Comparison of ENCODE assay signal across 16 mouse cellular contexts in genomic region chr1:52964581-52964980, GRCm38 (mm10). TPM values are rescaled to one million over a fixed set of nuclear protein-coding genes. Genes with fewer than 3 reads are reported as not detected.
DNase-seq lines count a peak whose midpoint lies in the region; ATAC-seq and TF ChIP-seq lines count a peak whose summit lies in the region.
"Had no signal": no experiment of that assay in that cellular context is flagged by ENCODE, and none has a peak within 500 bp of the region (broad histone marks: within the 10 kb centered on the region; RNA-seq: fewer than 3 reads in every experiment).

No protein-coding gene starts in this region.

- no peaks in the 10 kb centered on the region for H3K9me3 ChIP-seq in midbrain, embryonic 11.5 days (ENCODE audit: control insufficient read depth, low read length)
- no peaks in the 10 kb centered on the region for H3K9me3 ChIP-seq in midbrain, embryonic 16.5 days (replicated peaks; ENCODE audit: control insufficient read depth, low read length, poor library complexity, severe bottlenecking)
- no peaks in the 10 kb centered on the region for H3K9me3 ChIP-seq in E14TG2a.4 (ENCODE audit: low read length)
- H3K9me3 ChIP-seq in MEL (replicated peaks; ENCODE audit: insufficient read depth, low read length) = no peaks in the 10 kb centered on the region
- H3K9me3 ChIP-seq: hindbrain, embryonic 15.5 days; limb, embryonic 12.5 days had no signal

- TF ChIP-seq EP300 in MEL (IDR thresholded peaks at IDR 0.05; ENCODE audit: low read depth in 1 of 2, low read length in 2 of 2) = no peak

- TF ChIP-seq RAD21 in MEL (IDR thresholded peaks at IDR 0.05; ENCODE audit: low read depth, low read length) = peak; percentile 46

- no peak overlapping the region for H3K4me3 ChIP-seq in midbrain, embryonic 11.5 days (ENCODE audit: low read depth, low read length)
- H3K4me3 ChIP-seq in midbrain, embryonic 16.5 days (ENCODE audit: low read depth, low read length) = no peak overlapping the region
- H3K4me3 ChIP-seq in E14TG2a.4 (replicated peaks; ENCODE audit: low read length) (no peak overlapping the region), MEL (ENCODE audit: control insufficient read depth in 1 of 2, insufficient read depth in 1 of 2, low read depth in 2 of 2, low read length in 2 of 2) (no peak overlapping the region)
- H3K4me3 ChIP-seq: hindbrain, embryonic 15.5 days; limb, embryonic 12.5 days had no signal

- ATAC-seq in midbrain, embryonic 11.5 days (ENCODE audit: low FRiP score) = 0 out of 2 replicates have a peak, but pooled peaks have one; percentile 46
- ATAC-seq in midbrain, embryonic 16.5 days = no peak
- ATAC-seq in megakaryocyte, adult 5-6 weeks (ENCODE audit: poor library complexity, severe bottlenecking) = peak; percentile 82
- no peak for ATAC-seq in erythroblast, adult 5-6 weeks (replicated peaks; ENCODE audit: low FRiP score, poor library complexity, severe bottlenecking)

- H3K79me2 ChIP-seq in MEL (ENCODE audit: control insufficient read depth, insufficient read depth, low read length, poor library complexity) = no peaks in the 10 kb centered on the region

- peak; percentile 75 for DNase-seq in midbrain, embryonic 11.5 days (ENCODE audit: low spot score, missing footprints)
- no peak for DNase-seq in MEL (ENCODE audit: low read depth, low spot score)
- no peak for DNase-seq in urinary bladder, postnatal 25 days (ENCODE audit: low spot score)
- DNase-seq in neural tube, embryonic 10.5 days (ENCODE audit: extremely low spot score, low spot score) = no peak
- DNase-seq: adrenal gland, adult 2 months; heart, adult 18-20 months; heart, postnatal 10 days; lung, postnatal 14 days; spleen, adult 18-20 months had no signal

- no peaks in the 10 kb centered on the region for H3K27me3 ChIP-seq in midbrain, embryonic 11.5 days (ENCODE audit: control insufficient read depth, insufficient read depth, low read length)
- no peaks in the 10 kb centered on the region for H3K27me3 ChIP-seq in midbrain, embryonic 16.5 days (ENCODE audit: control insufficient read depth, insufficient read depth, low read depth, low read length)
- H3K27me3 ChIP-seq in E14TG2a.4 (ENCODE audit: insufficient read depth, low read length) (0 out of 2 replicates have a peak, but pooled peaks cover 3% of the 10 kb centered on the region), MEL (ENCODE audit: control insufficient read depth in 1 of 2, insufficient read depth in 2 of 2, low read length in 2 of 2) (peaks cover 0 to 4% of the 10 kb centered on the region in 2 experiments; a peak in 2 of 4 replicates)
- H3K27me3 ChIP-seq: hindbrain, embryonic 15.5 days; limb, embryonic 12.5 days had no signal

- no peak overlapping the region for H3K27ac ChIP-seq in midbrain, embryonic 11.5 days (ENCODE audit: low read depth, low read length)
- H3K27ac ChIP-seq in midbrain, embryonic 16.5 days (ENCODE audit: low read length) = no peak overlapping the region
- no peak overlapping the region for H3K27ac ChIP-seq in MEL (ENCODE audit: control insufficient read depth, low read depth, low read length)
- H3K27ac ChIP-seq: hindbrain, embryonic 15.5 days; kidney, postnatal 0 days; limb, embryonic 12.5 days had no signal

- no peaks in the 10 kb centered on the region for H3K4me1 ChIP-seq in midbrain, embryonic 11.5 days (ENCODE audit: control insufficient read depth, insufficient read depth, low read length)
- no peaks in the 10 kb centered on the region for H3K4me1 ChIP-seq in midbrain, embryonic 16.5 days (ENCODE audit: control insufficient read depth, insufficient read depth, low read length)
- H3K4me1 ChIP-seq in E14TG2a.4 (replicated peaks; ENCODE audit: low read depth, low read length) = peaks cover 6% of the 10 kb centered on the region; the same call in 1 of the 2 replicates
- H3K4me1 ChIP-seq in MEL (ENCODE audit: control insufficient read depth in 1 of 2, insufficient read depth in 2 of 2, low read length in 2 of 2) = no peaks in the 10 kb centered on the region; a peak in 1 of 4 replicates
- H3K4me1 ChIP-seq: hindbrain, embryonic 15.5 days; limb, embryonic 12.5 days had no signal

- H3K9ac ChIP-seq in midbrain, embryonic 11.5 days (ENCODE audit: low read length) = no peak overlapping the region
- no peak overlapping the region for H3K9ac ChIP-seq in midbrain, embryonic 16.5 days (ENCODE audit: low read depth, low read length)
- no peak overlapping the region for H3K9ac ChIP-seq in MEL (ENCODE audit: control insufficient read depth, low read depth, low read length, poor library complexity, severe bottlenecking)
- H3K9ac ChIP-seq: hindbrain, embryonic 15.5 days; limb, embryonic 12.5 days had no signal

- WGBS in midbrain, embryonic 11.5 days = 76% methylated on average over 8 of the region's 8 CpGs
- 77% methylated on average over 8 of the region's 8 CpGs for WGBS in midbrain, embryonic 16.5 days

- peak; percentile 37 for TF ChIP-seq CTCF in E14TG2a.4 (conservative IDR thresholded peaks at IDR 0.05; ENCODE audit: low read length)
- peak in 2 of 3 experiments; percentile 40 to 43; a peak in 4 of 6 replicates for TF ChIP-seq CTCF in MEL (IDR thresholded peaks at IDR 0.05 in 2 of 3, conservative IDR thresholded peaks at IDR 0.05 in 1 of 3; ENCODE audit: control insufficient read depth in 1 of 3, insufficient read depth in 1 of 3, low read depth in 2 of 3, low read length in 3 of 3, poor library complexity in 1 of 3, severe bottlenecking in 1 of 3)

- no peak for TF ChIP-seq POLR2A in MEL (IDR thresholded peaks at IDR 0.05; ENCODE audit: control insufficient read depth in 1 of 2, insufficient read depth in 1 of 2, low read depth in 1 of 2, low read length in 2 of 2, poor library complexity in 1 of 2)

- no peaks in the 10 kb centered on the region for H3K36me3 ChIP-seq in midbrain, embryonic 11.5 days (ENCODE audit: control insufficient read depth, insufficient read depth, low read length)
- H3K36me3 ChIP-seq in midbrain, embryonic 16.5 days (ENCODE audit: control insufficient read depth, insufficient read depth, low read length) = no peaks in the 10 kb centered on the region
- H3K36me3 ChIP-seq in E14TG2a.4 (ENCODE audit: insufficient read depth, low read length) (no peaks in the 10 kb centered on the region), MEL (ENCODE audit: control insufficient read depth in 1 of 2, insufficient read depth in 2 of 2, low read length in 2 of 2) (no peaks in the 10 kb centered on the region)
- H3K36me3 ChIP-seq: hindbrain, embryonic 15.5 days; limb, embryonic 12.5 days had no signal

- no peak overlapping the region for H3K4me2 ChIP-seq in midbrain, embryonic 11.5 days
- no peak overlapping the region for H3K4me2 ChIP-seq in midbrain, embryonic 16.5 days (ENCODE audit: low read length)
- H3K4me2 ChIP-seq: hindbrain, embryonic 15.5 days; limb, embryonic 12.5 days had no signal

TF ChIP-seq in MEL, 35 proteins besides CTCF, POLR2A, EP300 and RAD21:
- TF ChIP-seq TAL1 (IDR thresholded peaks at IDR 0.05; ENCODE audit: low read length) (no peak), MXI1 (IDR thresholded peaks at IDR 0.05; ENCODE audit: low read depth, low read length) (no peak), TCF12 (IDR thresholded peaks at IDR 0.05; ENCODE audit: low read depth, low read length) (no peak), CHD1 (IDR thresholded peaks at IDR 0.05; ENCODE audit: low read depth, low read length) (no peak), MYB (IDR thresholded peaks at IDR 0.05; ENCODE audit: low read depth, low read length) (no peak), RCOR1 (IDR thresholded peaks at IDR 0.05; ENCODE audit: low read depth, low read length) (no peak), USF1 (IDR thresholded peaks at IDR 0.05; ENCODE audit: low read depth, low read length) (no peak), SMC3 (IDR thresholded peaks at IDR 0.05; ENCODE audit: low read depth, low read length) (peak; percentile 33)

RNA-seq across cellular contexts. Expression of gene 1700019D03Rik, which starts 55.4 kb away (rescaled TPM):
- 2.5 and 3.3 TPM in 2 replicates for polyA plus RNA-seq in midbrain, embryonic 11.5 days (2014; fragmentation: Nextera tagmentation; extraction: Ambion mirVana)
- 3.8 and 5.5 TPM in 2 replicates for polyA plus RNA-seq in midbrain, embryonic 16.5 days (2015; fragmentation: Nextera tagmentation; extraction: Ambion mirVana)
- total RNA-seq in MEL (2012; rRNA removed) = not detected in 2 replicates
- polyA plus RNA-seq in MEL (2012; ENCODE audit: insufficient read depth in 1 of 2, insufficient read length in 2 of 2, low read depth in 1 of 2, low replicate concordance in 2 of 2, missing spikeins in 1 of 2) = not detected
- total RNA-seq in megakaryocyte, adult 5-6 weeks (2015) = 0.18 TPM in 1 of 2 replicates, not detected in the other
- 0.18 TPM in 1 of 2 replicates, not detected in the other for total RNA-seq in megakaryocyte, adult 5-6 weeks (2017)
- not detected in 2 replicates for total RNA-seq in erythroblast, adult 5-6 weeks (2015; ENCODE audit: low replicate concordance)
- 1.2 TPM in 1 of 2 replicates, not detected in the other for total RNA-seq in erythroblast, adult 5-6 weeks (2017; ENCODE audit: low replicate concordance)

Comparison
In these comparisons a context has a peak if more than half of its experiments do, and no peak if none do; other contexts are left out.
1. ATAC-seq: peak in midbrain, embryonic 11.5 days (single experiment) and megakaryocyte, adult 5-6 weeks (single experiment); none in midbrain, embryonic 16.5 days (single experiment) and erythroblast, adult 5-6 weeks (single experiment).